Mouse (Mus musculus) embryonic facial prominence, embryonic 11.5 days (tissue): Measurements from ENCODE around the gene Nuak1. TPM values are rescaled to one million over a fixed set of nuclear protein-coding genes. Genes with fewer than 3 reads are reported as not detected.

Experiments
- ATAC-seq: fragments of 200-750 bp; cut with Nextera tagmentation; replicated peaks from 2 replicates; pipeline ENCODE4 v1.8.0; 2017; ENCODE audit warnings: low read depth; ENCODE audit not compliant: insufficient number of reproducible peaks, low FRiP score, low TSS enrichment
- DNase-seq: peaks from one replicate; pipeline ENCODE4 v3.0.0-alpha.2; 2015; ENCODE audit warnings: low spot score
- H3K27ac ChIP-seq: fragments of 300-500 bp; sonication (generic); replicated peaks from 2 replicates; pipeline ENCODE4 v1.5.1; 2014; ENCODE audit warnings: mild to moderate bottlenecking, low read depth, low read length, control low read depth
- H3K27me3 ChIP-seq: fragments of 300-500 bp; sonication (generic); 2 replicates; pipeline ENCODE4 v1.6.1; 2014; ENCODE audit warnings: mild to moderate bottlenecking, low read length, moderate library complexity, mixed read lengths; ENCODE audit not compliant: control insufficient read depth, insufficient read depth
- H3K36me3 ChIP-seq: fragments of 300-500 bp; sonication (generic); replicated peaks from 2 replicates; pipeline ENCODE4 v1.6.1; 2014; ENCODE audit warnings: low read depth, mild to moderate bottlenecking, low read length, moderate library complexity, mixed read lengths; ENCODE audit not compliant: control insufficient read depth, insufficient read depth
- H3K4me1 ChIP-seq: fragments of 300-500 bp; sonication (generic); 2 replicates; pipeline ENCODE4 v1.6.1; 2014; ENCODE audit warnings: low read length, mixed read lengths; ENCODE audit not compliant: control insufficient read depth, insufficient read depth
- H3K4me2 ChIP-seq: fragments of 300-500 bp; sonication (generic); 2 replicates; pipeline ENCODE4 v1.6.1; 2014; ENCODE audit warnings: low read depth, mild to moderate bottlenecking, control low read depth, low read length, moderate library complexity
- H3K4me3 ChIP-seq: fragments of 300-500 bp; sonication (generic); 2 replicates; pipeline ENCODE4 v1.5.1; 2014; ENCODE audit warnings: low read depth, low read length, control low read depth
- H3K9ac ChIP-seq: fragments of 300-500 bp; sonication (generic); replicated peaks from 2 replicates; pipeline ENCODE4 v1.6.1; 2014; ENCODE audit warnings: mild to moderate bottlenecking, control low read depth, low read length
- H3K9me3 ChIP-seq: fragments of 300-500 bp; sonication (generic); replicated peaks from 2 replicates; pipeline ENCODE4 v1.6.1; 2016; ENCODE audit warnings: mild to moderate bottlenecking, low read length, inconsistent platforms, mixed read lengths; ENCODE audit not compliant: control insufficient read depth
- WGBS: fragments of 180-500 bp; shearing (Covaris S2); extraction: QIAGEN DNeasy Blood & Tissue Kit; methylation state at CpG from one replicate; pipeline ENCODE4 v1.1.7; 2014; 5-methylcytosine and 5-hydroxymethylcytosine counted together
- polyA plus RNA-seq: library from polyadenylated mRNA; unstranded; fragments of >200 nt; fragmentation: Nextera tagmentation; extraction: Ambion mirVana; gene quantifications from 2 replicates; pipeline ENCODE4 v1.2.1, GENCODE M21; 2014

The Nuak1 gene
- polyA plus RNA-seq, 1 experiment from 2014 or later, result 4.6 TPM

GRCm38 (mm10) chr10:84480667-84481326 is 40.4 kb upstream of the Nuak1 start:
- no peak overlapping the region for H3K4me2 ChIP-seq
- WGBS, result 39% methylated on average over 8 of the region's 8 CpGs
- peaks cover 2% of the 10 kb centered on the region; the same call in 1 of the 2 replicates for H3K9me3 ChIP-seq
- DNase-seq (no peak), ATAC-seq (no peak)
- no peaks in the 10 kb centered on the region for H3K36me3 ChIP-seq
- no peak overlapping the region for H3K4me3 ChIP-seq
- no peaks in the 10 kb centered on the region; the same call in 1 of the 2 replicates for H3K4me1 ChIP-seq
- H3K27ac ChIP-seq, result no peak overlapping the region
- H3K27me3 ChIP-seq, result no peaks in the 10 kb centered on the region
- no peak overlapping the region for H3K9ac ChIP-seq

- H3K9ac ChIP-seq, result no peak overlapping the region
- H3K4me2 ChIP-seq, result no peak overlapping the region
- no peaks in the 10 kb centered on the region for H3K27me3 ChIP-seq
- no peak overlapping the region for H3K4me3 ChIP-seq
- DNase-seq, result no peak
- no peak overlapping the region for H3K27ac ChIP-seq
- 83% methylated on average over 4 of the region's 4 CpGs for WGBS
- H3K4me1 ChIP-seq, result no peaks in the 10 kb centered on the region; the same call in 1 of the 2 replicates
- no peaks in the 10 kb centered on the region for H3K9me3 ChIP-seq
- no peak for ATAC-seq
- no peaks in the 10 kb centered on the region for H3K36me3 ChIP-seq
Observed at GRCm38 (mm10) chr10:84480146-84480545, 39.7 kb upstream of the Nuak1 start.

- Histone ChIP-seq H3K27me3 (no peaks in the 10 kb centered on the region), H3K9me3 (no peaks in the 10 kb centered on the region), H3K9ac (no peak overlapping the region), H3K4me3 (no peak overlapping the region), H3K4me2 (no peak overlapping the region; the same call in 1 of the 2 replicates), H3K36me3 (no peaks in the 10 kb centered on the region), H3K27ac (no peak overlapping the region), H3K4me1 (no peaks in the 10 kb centered on the region; the same call in 1 of the 2 replicates)
- DNase-seq (peak; percentile 40), ATAC-seq (peak; percentile 86; the same call in 1 of the 2 replicates)
- 8% methylated on average over 3 of the region's 3 CpGs for WGBS
Observed at GRCm38 (mm10) chr10:84477613-84478076, 37.2 kb upstream of the Nuak1 start.

- H3K9me3 ChIP-seq, result no peaks in the 10 kb centered on the region
- no peak overlapping the region for H3K9ac ChIP-seq
- ATAC-seq (no peak), DNase-seq (no peak)
- H3K4me3 ChIP-seq, result no peak overlapping the region
- WGBS, result 65% methylated on average over 4 of the region's 4 CpGs
- no peak overlapping the region for H3K27ac ChIP-seq
- no peak overlapping the region for H3K4me2 ChIP-seq
- no peaks in the 10 kb centered on the region; the same call in 1 of the 2 replicates for H3K4me1 ChIP-seq
- H3K36me3 ChIP-seq, result no peaks in the 10 kb centered on the region
- H3K27me3 ChIP-seq, result no peaks in the 10 kb centered on the region
Observed at GRCm38 (mm10) chr10:84477045-84477612, 36.7 kb upstream of the Nuak1 start.

GRCm38 (mm10) chr10:84467555-84468164 is 27.3 kb upstream of the Nuak1 start:
- Histone ChIP-seq H3K4me2 (no peak overlapping the region), H3K36me3 (no peaks in the 10 kb centered on the region), H3K9me3 (no peaks in the 10 kb centered on the region), H3K4me3 (no peak overlapping the region), H3K27me3 (no peaks in the 10 kb centered on the region), H3K9ac (no peak overlapping the region), H3K4me1 (no peaks in the 10 kb centered on the region; the same call in 1 of the 2 replicates), H3K27ac (no peak overlapping the region)
- 18% methylated on average over 6 of the region's 6 CpGs for WGBS
- ATAC-seq, result no peak
- peak; percentile 48 for DNase-seq

- no peaks in the 10 kb centered on the region for H3K27me3 ChIP-seq
- no peak for DNase-seq
- H3K4me1 ChIP-seq, result no peaks in the 10 kb centered on the region; the same call in 1 of the 2 replicates
- no peaks in the 10 kb centered on the region for H3K9me3 ChIP-seq
- no peak overlapping the region for H3K4me3 ChIP-seq
- no peak overlapping the region for H3K27ac ChIP-seq
- H3K4me2 ChIP-seq, result no peak overlapping the region; the same call in 1 of the 2 replicates
- no peak for ATAC-seq
- 41% methylated on average over 4 of the region's 4 CpGs for WGBS
- H3K36me3 ChIP-seq, result no peaks in the 10 kb centered on the region
- H3K9ac ChIP-seq, result no peak overlapping the region
Observed at GRCm38 (mm10) chr10:84465511-84465910, 25.1 kb upstream of the Nuak1 start.

- Histone ChIP-seq H3K27ac (no peak overlapping the region), H3K4me2 (no peak overlapping the region), H3K9ac (no peak overlapping the region), H3K4me1 (no peaks in the 10 kb centered on the region), H3K9me3 (no peaks in the 10 kb centered on the region), H3K27me3 (no peaks in the 10 kb centered on the region), H3K4me3 (no peak overlapping the region), H3K36me3 (no peaks in the 10 kb centered on the region)
- DNase-seq, result no peak
- no peak for ATAC-seq
- WGBS, result 68% methylated on average over 8 of the region's 8 CpGs
Observed at GRCm38 (mm10) chr10:84460420-84461101, 20.2 kb upstream of the Nuak1 start.
